Mouse (Mus musculus): Measurements from ENCODE around the gene Dtnb. TPM values are rescaled to one million over a fixed set of nuclear protein-coding genes. Genes with fewer than 3 reads are reported as not detected.
A peak's percentile ranks its signal among the peaks of the same experiment; 100 is the strongest.

Gene Dtnb
- polyA plus RNA-seq, 1 experiment from 2014 or later, result 54.1 TPM

- WGBS, result 37% methylated on average over 3 of the region's 3 CpGs
Measured at GRCm38 (mm10) chr12:3723762-3724161, 151.6 kb downstream of the Dtnb start.

GRCm38 (mm10) chr12:3724822-3725370 lies 152.7 kb downstream of the Dtnb start:
- Histone ChIP-seq H3K27me3 (replicated peaks) (no peaks in the 10 kb centered on the region), H3K4me3 (no peak overlapping the region), H3K4me1 (peaks cover 4% of the 10 kb centered on the region), H3K9ac (no peak overlapping the region), H3K4me2 (no peak overlapping the region), H3K27ac (no peak overlapping the region), H3K9me3 (no peaks in the 10 kb centered on the region), H3K36me3 (replicated peaks) (no peaks in the 10 kb centered on the region)
- WGBS, result 61% methylated on average over 5 of the region's 5 CpGs
- ATAC-seq (replicated peaks), result no peak

More at GRCm38 (mm10) chr12:3723762-3724161, 151.6 kb downstream of the Dtnb start:
- no peak overlapping the region for H3K9ac ChIP-seq
- no peaks in the 10 kb centered on the region for H3K36me3 ChIP-seq (replicated peaks)
- H3K4me3 ChIP-seq, result no peak overlapping the region
- no peaks in the 10 kb centered on the region for H3K9me3 ChIP-seq
- no peak for ATAC-seq (replicated peaks)
- no peaks in the 10 kb centered on the region for H3K27me3 ChIP-seq (replicated peaks)
- H3K4me1 ChIP-seq, result peaks cover 10% of the 10 kb centered on the region
- H3K27ac ChIP-seq, result peak overlapping the region; percentile 45; the same call in 1 of the 2 replicates
- no peak overlapping the region for H3K4me2 ChIP-seq

- Histone ChIP-seq H3K27me3 (replicated peaks) (no peaks in the 10 kb centered on the region), H3K4me2 (no peak overlapping the region), H3K27ac (no peak overlapping the region), H3K4me3 (no peak overlapping the region), H3K9me3 (no peaks in the 10 kb centered on the region), H3K36me3 (replicated peaks) (no peaks in the 10 kb centered on the region), H3K4me1 (peaks cover 4% of the 10 kb centered on the region; the same call in 1 of the 2 replicates), H3K9ac (no peak overlapping the region)
- ATAC-seq (replicated peaks), result no peak
- WGBS, result 89% methylated on average over 6 of the region's 6 CpGs
Measured at GRCm38 (mm10) chr12:3729521-3730075, 157.4 kb downstream of the Dtnb start.

GRCm38 (mm10) chr12:3732623-3733265 lies 160.6 kb downstream of the Dtnb start:
- peak; percentile 58; the same call in 1 of the 2 replicates for ATAC-seq (replicated peaks)
- Histone ChIP-seq H3K4me2 (no peak overlapping the region), H3K9ac (no peak overlapping the region), H3K9me3 (no peaks in the 10 kb centered on the region), H3K36me3 (replicated peaks) (no peaks in the 10 kb centered on the region), H3K4me1 (no peaks in the 10 kb centered on the region), H3K4me3 (no peak overlapping the region), H3K27ac (no peak overlapping the region), H3K27me3 (replicated peaks) (no peaks in the 10 kb centered on the region)
- 52% methylated on average over 11 of the region's 11 CpGs for WGBS

GRCm38 (mm10) chr12:3733328-3733727 lies 161.1 kb downstream of the Dtnb start:
- Histone ChIP-seq H3K27ac (no peak overlapping the region), H3K9ac (no peak overlapping the region), H3K36me3 (replicated peaks) (no peaks in the 10 kb centered on the region), H3K4me1 (no peaks in the 10 kb centered on the region), H3K4me3 (no peak overlapping the region), H3K9me3 (no peaks in the 10 kb centered on the region), H3K27me3 (replicated peaks) (no peaks in the 10 kb centered on the region), H3K4me2 (no peak overlapping the region)
- no peak for ATAC-seq (replicated peaks)
- 88% methylated on average over 7 of the region's 7 CpGs for WGBS

- Histone ChIP-seq H3K4me1 (0 out of 2 replicates have a peak, but pooled peaks cover 3% of the 10 kb centered on the region), H3K4me3 (no peak overlapping the region), H3K4me2 (no peak overlapping the region), H3K36me3 (replicated peaks) (no peaks in the 10 kb centered on the region), H3K27me3 (replicated peaks) (no peaks in the 10 kb centered on the region), H3K9ac (no peak overlapping the region), H3K27ac (no peak overlapping the region), H3K9me3 (no peaks in the 10 kb centered on the region)
- WGBS, result 96% methylated on average over 7 of the region's 7 CpGs
- ATAC-seq (replicated peaks), result no peak
Measured at GRCm38 (mm10) chr12:3737009-3737408, 164.8 kb downstream of the Dtnb start.

- Histone ChIP-seq H3K36me3 (replicated peaks) (no peaks in the 10 kb centered on the region), H3K4me1 (0 out of 2 replicates have a peak, but pooled peaks cover 3% of the 10 kb centered on the region), H3K9me3 (no peaks in the 10 kb centered on the region), H3K9ac (no peak overlapping the region), H3K4me2 (no peak overlapping the region), H3K4me3 (no peak overlapping the region), H3K27me3 (replicated peaks) (no peaks in the 10 kb centered on the region), H3K27ac (no peak overlapping the region)
- no peak for ATAC-seq (replicated peaks)
- WGBS, result 28% methylated on average over 7 of the region's 7 CpGs
Measured at GRCm38 (mm10) chr12:3738741-3739529, 166.8 kb downstream of the Dtnb start.

GRCm38 (mm10) chr12:3739749-3740704 lies 167.8 kb downstream of the Dtnb start:
- 0 out of 2 replicates have a peak, but pooled peaks have one; percentile 14 for ATAC-seq (replicated peaks)
- Histone ChIP-seq H3K4me2 (no peak overlapping the region), H3K36me3 (replicated peaks) (no peaks in the 10 kb centered on the region), H3K9me3 (no peaks in the 10 kb centered on the region), H3K4me3 (no peak overlapping the region), H3K9ac (no peak overlapping the region), H3K27ac (no peak overlapping the region), H3K4me1 (0 out of 2 replicates have a peak, but pooled peaks cover 3% of the 10 kb centered on the region), H3K27me3 (replicated peaks) (no peaks in the 10 kb centered on the region)
- 78% methylated on average over 18 of the region's 18 CpGs for WGBS

GRCm38 (mm10) chr12:3740705-3741081 lies 168.5 kb downstream of the Dtnb start:
- Histone ChIP-seq H3K27ac (no peak overlapping the region), H3K9me3 (no peaks in the 10 kb centered on the region), H3K4me1 (0 out of 2 replicates have a peak, but pooled peaks cover 3% of the 10 kb centered on the region), H3K27me3 (replicated peaks) (no peaks in the 10 kb centered on the region), H3K9ac (no peak overlapping the region), H3K36me3 (replicated peaks) (no peaks in the 10 kb centered on the region), H3K4me2 (no peak overlapping the region), H3K4me3 (no peak overlapping the region)
- WGBS, result 79% methylated on average over 3 of the region's 3 CpGs
- ATAC-seq (replicated peaks), result no peak

- Histone ChIP-seq H3K4me2 (no peak overlapping the region), H3K4me1 (no peaks in the 10 kb centered on the region), H3K9me3 (no peaks in the 10 kb centered on the region), H3K27me3 (replicated peaks) (no peaks in the 10 kb centered on the region), H3K9ac (no peak overlapping the region), H3K27ac (no peak overlapping the region), H3K4me3 (no peak overlapping the region), H3K36me3 (replicated peaks) (no peaks in the 10 kb centered on the region)
- no peak for ATAC-seq (replicated peaks)
- WGBS, result 80% methylated on average over 7 of the region's 7 CpGs
Measured at GRCm38 (mm10) chr12:3745432-3746105, 173.4 kb downstream of the Dtnb start.

GRCm38 (mm10) chr12:3746369-3746768 lies 174.2 kb downstream of the Dtnb start:
- H3K27me3 ChIP-seq (replicated peaks), result no peaks in the 10 kb centered on the region
- no peak for ATAC-seq (replicated peaks)
- WGBS, result 94% methylated on average over 3 of the region's 3 CpGs
- H3K4me3 ChIP-seq, result no peak overlapping the region
- H3K9me3 ChIP-seq, result no peaks in the 10 kb centered on the region
- no peak overlapping the region for H3K9ac ChIP-seq
- H3K27ac ChIP-seq, result no peak overlapping the region
- H3K4me2 ChIP-seq, result no peak overlapping the region
- no peaks in the 10 kb centered on the region for H3K36me3 ChIP-seq (replicated peaks)
- H3K4me1 ChIP-seq, result no peaks in the 10 kb centered on the region
